Mouse (Mus musculus): ENCODE data around the gene Tff1. TPM values are rescaled to one million over a fixed set of nuclear protein-coding genes. Genes with fewer than 3 reads are reported as not detected.

Tff1 gene
- total RNA-seq, 2 experiments from 2014 or later: not detected

GRCm38 (mm10) chr17:31160291-31160690 is 4.8 kb downstream of the Tff1 start:
- DNase-seq (ENCODE audit: low spot score in 2 of 2): no peak
- intact Hi-C loops (cut with DNase I): no loop called here

GRCm38 (mm10) chr17:31157921-31158320 is 7.2 kb downstream of the Tff1 start:
- intact Hi-C loops (cut with DNase I): no loop called here
- DNase-seq (ENCODE audit: low spot score in 2 of 2): no peak

DNA sequence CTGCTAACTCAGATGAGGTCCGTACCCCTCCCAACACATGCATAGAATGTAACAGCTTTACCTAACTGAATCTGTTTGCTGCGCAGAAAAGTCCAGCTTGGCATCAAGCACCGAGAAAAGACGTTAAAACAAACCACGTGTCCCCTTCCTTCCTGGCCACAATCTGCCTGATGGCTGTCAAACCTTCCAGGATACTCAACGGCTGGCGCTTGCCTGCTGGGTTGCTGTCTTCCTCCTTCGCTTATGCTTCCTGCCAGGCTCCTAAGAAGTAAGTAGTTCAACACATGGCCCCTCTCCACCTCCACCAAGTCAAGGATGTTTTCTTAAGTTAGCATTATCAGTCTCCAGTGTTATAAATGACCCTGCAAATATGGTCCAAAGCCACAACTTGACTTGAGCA is 11.3 kb downstream of the Tff1 start:
- DNase-seq (ENCODE audit: low spot score in 2 of 2): no peak

GRCm38 (mm10) chr17:31152966-31153499 is 12.0 kb downstream of the Tff1 start:
- DNase-seq (ENCODE audit: low spot score in 2 of 2): no peak
- intact Hi-C loops (cut with DNase I): no loop called here

More for the DNA sequence above, 11.3 kb downstream of the Tff1 start:
- intact Hi-C loops (cut with DNase I): no loop called here

- intact Hi-C loops (cut with DNase I): no loop called here
- DNase-seq (ENCODE audit: low spot score in 2 of 2): no peak
These were observed 12.6 kb downstream of the Tff1 start for GRCm38 (mm10) chr17:31152512-31152911.

DNA sequence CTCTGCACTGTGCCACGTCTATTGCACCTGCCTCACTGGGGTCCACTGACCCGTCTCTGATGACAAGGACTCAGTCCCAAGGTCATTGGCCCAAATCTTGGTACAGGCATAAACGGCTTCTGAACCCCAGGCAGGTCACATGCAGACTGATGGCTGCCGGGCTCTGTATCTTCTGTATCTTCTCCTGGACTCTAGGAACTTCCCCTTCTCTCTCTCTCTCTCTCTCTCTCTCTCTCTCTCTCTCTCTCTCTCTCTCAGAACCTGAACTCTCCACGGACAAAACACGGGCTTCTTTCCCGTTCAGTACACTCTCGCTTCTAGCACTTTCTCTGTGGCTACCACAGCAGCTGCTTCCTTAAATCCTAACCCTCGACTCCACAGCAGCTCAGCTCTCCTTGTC is 19.1 kb downstream of the Tff1 start:
- intact Hi-C loops (cut with DNase I): no loop called here

DNA sequence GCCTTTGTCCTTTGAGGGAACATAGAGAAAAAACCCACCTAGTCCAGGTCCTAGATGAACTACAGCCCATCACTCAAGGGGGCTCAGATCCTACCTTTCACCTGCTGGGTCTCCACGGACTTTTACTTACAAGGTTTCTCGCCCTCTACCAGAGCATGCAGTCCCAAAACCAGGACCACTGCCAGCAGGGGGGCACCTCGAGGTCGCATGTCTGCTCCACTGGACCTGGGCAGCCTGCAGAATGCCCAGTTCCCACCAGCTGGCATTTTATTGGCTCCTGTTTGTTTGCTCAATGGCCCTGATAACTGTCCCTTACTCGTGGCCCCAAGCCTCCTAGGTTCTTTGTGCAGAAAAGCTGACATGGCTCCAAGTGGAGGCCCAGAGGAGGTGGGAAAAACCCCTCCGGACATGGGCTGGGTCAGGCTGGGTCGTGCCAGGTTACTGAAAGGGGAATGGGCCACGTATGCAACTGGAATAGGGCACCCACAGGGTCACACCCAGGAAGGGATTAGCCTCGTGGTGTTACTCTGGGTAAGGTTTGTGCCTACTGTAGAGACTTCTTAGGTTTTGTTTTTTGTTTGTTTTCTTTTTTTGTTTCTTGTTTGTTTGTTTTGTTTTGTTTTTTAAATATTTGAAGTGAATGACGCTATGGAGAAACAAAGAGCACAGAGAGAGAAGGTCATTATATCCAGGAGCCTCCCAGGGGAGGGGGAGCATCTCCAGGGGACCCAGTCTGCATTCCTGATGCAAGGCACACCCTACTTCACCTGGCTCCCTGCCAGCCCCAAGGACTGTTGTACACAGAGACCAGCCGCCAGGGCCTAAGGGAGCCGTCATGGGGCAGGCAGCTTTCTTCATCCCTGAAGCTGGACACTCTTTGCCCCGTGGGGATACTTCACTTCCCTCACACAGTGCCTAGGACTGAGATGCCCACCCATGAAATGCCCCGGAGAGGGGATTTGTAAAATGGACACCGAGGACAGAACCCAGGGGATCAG is 20.7 kb downstream of the Tff1 start, which contains the start of gene Tff2:
Tff2 (minus strand) TSS at position 243 of the 998 bp plus-strand sequence.
- intact Hi-C loops (cut with DNase I): no loop called here
- DNase-seq (ENCODE audit: low spot score in 2 of 2): no peak

More for the DNA sequence above, 19.1 kb downstream of the Tff1 start:
- no peak for DNase-seq (ENCODE audit: low spot score in 2 of 2)

DNA sequence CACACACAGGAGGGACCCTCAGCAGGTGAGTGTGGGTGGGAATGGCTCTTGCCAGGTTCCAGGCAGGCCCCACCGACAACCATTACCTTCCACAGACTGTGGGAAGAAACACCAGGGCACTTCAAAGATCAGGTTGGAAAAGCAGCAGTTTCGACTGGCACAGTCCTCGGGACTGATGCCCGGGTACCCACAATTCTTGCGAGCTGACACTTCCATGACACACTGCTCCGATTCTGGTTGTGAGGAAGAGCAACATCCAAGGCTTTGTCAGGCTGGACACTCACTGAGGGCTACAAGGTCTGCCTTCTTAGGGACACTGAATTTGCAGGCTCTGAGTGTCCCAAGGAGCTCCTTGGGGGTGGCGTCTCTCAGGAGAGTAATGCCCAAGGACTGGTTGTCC is 23.0 kb downstream of the Tff1 start:
- intact Hi-C loops (cut with DNase I): no loop called here
- no peak for DNase-seq (ENCODE audit: low spot score in 2 of 2)

DNA sequence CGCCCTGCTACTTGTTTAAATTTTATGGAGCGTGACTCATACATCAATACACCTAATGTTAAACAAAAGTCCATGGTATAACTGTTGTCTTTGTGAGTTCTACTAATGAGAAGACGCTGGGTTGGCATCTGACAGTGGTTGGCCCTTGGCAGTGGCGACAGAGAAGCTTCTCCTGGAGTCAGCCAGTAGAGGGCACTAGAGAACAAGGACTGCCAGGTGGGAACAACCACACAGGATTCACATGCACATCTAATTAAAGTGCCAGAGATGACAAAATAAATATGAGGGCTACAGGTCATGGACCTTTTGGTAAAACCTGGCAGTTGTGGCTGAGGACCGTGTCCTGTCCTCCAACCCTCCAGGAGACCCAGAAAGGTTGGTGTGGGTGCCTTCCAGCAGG is 26.7 kb downstream of the Tff1 start:
- DNase-seq (ENCODE audit: low spot score in 2 of 2): peak; percentile 62 to 70
- intact Hi-C loops (cut with DNase I): loop anchor here (5.0 to 10.0 kb wide), 2 partner anchors 49 to 356 kb away; no protein-coding TSS in a partner anchor

DNA sequence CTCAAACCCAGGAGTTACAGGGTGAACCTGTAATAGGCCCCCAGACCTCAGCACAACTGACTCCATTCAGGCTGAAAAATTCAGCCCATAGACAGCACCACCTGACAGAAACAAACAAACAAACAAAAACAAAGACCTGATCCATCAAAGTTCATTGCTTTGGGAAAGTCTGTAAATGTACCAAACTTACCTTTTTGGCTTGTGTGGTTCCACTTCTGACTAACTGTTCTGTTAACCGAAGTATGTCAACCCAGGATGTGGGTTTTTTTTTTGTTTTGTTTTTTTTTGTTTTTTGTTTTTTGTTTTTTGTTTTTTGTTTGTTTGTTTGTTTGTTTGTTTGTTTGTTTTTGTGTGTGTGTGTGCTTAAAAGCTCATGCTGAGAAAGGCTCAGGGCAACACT is 28.3 kb downstream of the Tff1 start:
- no peak for DNase-seq (ENCODE audit: low spot score in 2 of 2)
- intact Hi-C loops (cut with DNase I): loop anchor here (5.0 to 10.0 kb wide), 2 partner anchors 50 to 358 kb away; no protein-coding TSS in a partner anchor

DNA sequence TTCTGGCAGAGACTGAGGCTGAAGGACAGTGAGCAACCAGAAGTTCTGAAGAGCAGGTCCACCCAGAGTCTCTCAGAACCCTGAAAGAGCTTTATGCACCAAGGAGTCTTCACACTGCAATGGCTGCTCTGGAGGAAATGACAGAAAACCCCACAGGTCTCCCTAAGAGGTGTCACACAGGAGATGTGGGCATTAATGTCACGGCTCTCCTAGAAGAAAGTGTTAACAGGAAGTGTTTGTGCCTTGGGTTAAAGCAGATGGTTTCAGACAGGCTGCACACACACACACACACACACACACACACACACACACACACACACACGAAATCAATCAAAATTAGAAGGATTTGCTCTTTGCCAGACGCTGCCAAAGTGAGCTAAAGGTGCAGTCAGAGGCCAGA is 28.8 kb downstream of the Tff1 start:
- no peak for DNase-seq (ENCODE audit: low spot score in 2 of 2)
- intact Hi-C loops (cut with DNase I): loop anchor here (5.0 to 10.0 kb wide), 2 partner anchors 51 to 359 kb away; no protein-coding TSS in a partner anchor

GRCm38 (mm10) chr17:31134913-31135312 is 30.2 kb downstream of the Tff1 start:
- intact Hi-C loops (cut with DNase I): loop anchor here (5.0 to 10.0 kb wide), 2 partner anchors 52 to 360 kb away; no protein-coding TSS in a partner anchor
- DNase-seq (ENCODE audit: low spot score in 2 of 2): no peak

DNA sequence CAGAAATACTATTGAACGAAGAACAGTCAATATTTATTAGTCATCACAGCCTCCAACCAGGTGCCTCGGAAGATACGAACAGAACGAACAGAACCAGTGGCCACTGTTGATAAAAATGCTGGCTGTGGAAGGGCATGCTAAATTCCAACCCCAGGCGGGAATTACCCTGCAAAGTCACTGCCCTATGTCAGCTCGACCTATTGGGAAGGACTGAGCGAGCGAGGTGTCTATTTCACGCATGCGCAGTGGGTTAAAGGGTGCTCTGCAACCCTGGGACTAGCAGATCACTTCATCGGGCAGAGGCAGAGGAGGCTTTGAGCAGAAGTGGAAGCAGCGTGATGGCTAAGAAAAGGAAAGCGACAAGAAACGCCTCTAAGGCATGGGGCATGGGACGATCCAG is 31.3 kb downstream of the Tff1 start:
- no peak for DNase-seq (ENCODE audit: low spot score in 2 of 2)
- intact Hi-C loops (cut with DNase I): loop anchor here (10.0 kb wide), 1 partner anchor 361 kb away; no protein-coding TSS in a partner anchor

- DNase-seq (ENCODE audit: low spot score in 2 of 2): peak in 1 of 2 experiments; percentile 31
- intact Hi-C loops (cut with DNase I): loop anchor here (10.0 kb wide), 1 partner anchor 363 kb away; no protein-coding TSS in a partner anchor
These were observed 33.7 kb downstream of the Tff1 start for GRCm38 (mm10) chr17:31131269-31131821.

DNA sequence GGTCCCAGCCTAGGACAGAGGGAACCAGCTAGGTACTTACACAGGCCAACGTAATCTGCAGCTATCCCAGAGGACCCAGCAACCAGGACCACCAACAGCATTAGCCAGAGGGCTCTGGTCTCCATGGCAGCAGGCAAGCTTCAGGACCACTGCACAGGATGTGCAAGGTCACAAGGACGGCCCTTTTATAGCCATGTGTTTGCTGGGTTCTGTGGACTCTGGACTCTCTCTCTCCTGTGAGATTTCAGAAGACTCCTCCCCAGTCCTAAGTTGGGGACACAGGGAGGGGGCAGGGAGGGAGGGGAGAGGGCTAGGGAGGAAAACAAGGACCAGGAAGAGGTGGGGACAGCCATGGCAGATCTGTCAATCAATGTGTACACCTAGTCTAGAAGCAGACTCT is 35.6 kb downstream of the Tff1 start, which contains the start of gene Tff3:
Tff3 (minus strand) TSS at position 195 of the 400 bp plus-strand sequence.
- intact Hi-C loops (cut with DNase I): no loop called here
- no peak for DNase-seq (ENCODE audit: low spot score in 2 of 2)

GRCm38 (mm10) chr17:31128708-31129318 is 36.3 kb downstream of the Tff1 start:
- intact Hi-C loops (cut with DNase I): no loop called here
- DNase-seq (ENCODE audit: low spot score in 2 of 2): no peak

GRCm38 (mm10) chr17:31125548-31126266 is 39.4 kb downstream of the Tff1 start:
- peak in 1 of 2 experiments; percentile 25 for DNase-seq (ENCODE audit: low spot score in 2 of 2)
- intact Hi-C loops (cut with DNase I): no loop called here

GRCm38 (mm10) chr17:31121975-31122374 is 43.1 kb downstream of the Tff1 start:
- DNase-seq (ENCODE audit: low spot score in 2 of 2): peak; percentile 49 to 53
- intact Hi-C loops (cut with DNase I): no loop called here

GRCm38 (mm10) chr17:31119429-31119828 is 45.6 kb downstream of the Tff1 start:
- DNase-seq (ENCODE audit: low spot score in 2 of 2): peak; percentile 88 to 90
- intact Hi-C loops (cut with DNase I): loop anchor here (2.0 kb wide), 3 partner anchors 63 to 109 kb away; partner anchors contain the start of gene Abcg1

Measured in left cerebral cortex, postnatal 14 days (tissue).